Mouse (Mus musculus) heart, postnatal 25 days (tissue): ENCODE data around the gene Gm20219. TPM values are rescaled to one million over a fixed set of nuclear protein-coding genes. Genes with fewer than 3 reads are reported as not detected.

Experiments
- DNase-seq: peaks from one replicate; pipeline ENCODE4 v3.0.0; 2022; ENCODE audit warnings: low spot score
- intact Hi-C: fragments of 180-260 bp; cut with DNase I; formaldehyde crosslinking; loops from one replicate; pipeline ENCODE4 v1.15.1; 2025
- total RNA-seq, 2 experiments: library from RNA; stranded (reverse); gene quantifications; 2 replicates each; pipeline ENCODE4 v1.2.3; 2021

The Gm20219 gene
- under 1 TPM; 0.26 to 0.28 TPM for total RNA-seq

DNA sequence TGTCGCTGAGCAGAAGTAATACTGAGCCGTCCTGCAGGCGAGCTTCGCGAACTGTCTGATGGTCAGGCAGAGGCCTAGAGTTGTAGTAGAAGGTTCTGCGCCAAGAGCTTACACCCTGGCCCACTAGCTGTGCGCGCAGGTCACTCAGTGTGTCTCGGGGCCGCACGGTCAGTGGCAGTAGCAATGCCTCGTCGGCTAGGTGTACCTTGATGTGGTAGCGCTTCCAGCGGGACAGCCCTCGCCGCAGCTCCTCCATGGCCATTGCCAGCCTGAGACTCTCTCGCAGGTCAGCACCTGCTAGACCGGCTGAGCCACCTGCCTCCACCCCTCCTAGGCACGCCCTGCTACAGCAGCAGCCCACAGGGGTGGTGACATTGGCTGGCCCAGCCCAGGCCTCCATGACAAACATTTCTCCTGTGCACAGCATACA, at the start of gene Gm20219:
Gene Gm20219, minus strand, starts transcription at position 266 of the 430 bp plus-strand sequence.
- no peak for DNase-seq
- intact Hi-C loops, result loop anchor here (5.0 kb wide), 2 partner anchors 52 to 132 kb away; no protein-coding TSS in a partner anchor

DNA sequence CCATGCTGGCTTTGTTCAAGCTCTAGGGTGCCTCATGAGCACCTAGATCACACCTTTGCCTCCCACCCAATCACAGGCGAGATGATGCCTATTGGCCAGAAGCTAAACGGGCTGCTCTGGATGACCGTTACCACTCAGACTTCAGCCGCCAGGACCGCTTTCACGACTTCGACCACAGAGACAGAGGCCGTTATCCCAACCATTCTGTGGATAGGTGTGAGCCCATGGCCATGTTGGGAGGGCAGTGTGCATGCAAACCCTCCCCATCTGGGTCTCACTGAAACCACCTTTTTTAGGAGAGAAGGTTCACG, 49.8 kb upstream of the Gm20219 start:
- no peak for DNase-seq

DNA sequence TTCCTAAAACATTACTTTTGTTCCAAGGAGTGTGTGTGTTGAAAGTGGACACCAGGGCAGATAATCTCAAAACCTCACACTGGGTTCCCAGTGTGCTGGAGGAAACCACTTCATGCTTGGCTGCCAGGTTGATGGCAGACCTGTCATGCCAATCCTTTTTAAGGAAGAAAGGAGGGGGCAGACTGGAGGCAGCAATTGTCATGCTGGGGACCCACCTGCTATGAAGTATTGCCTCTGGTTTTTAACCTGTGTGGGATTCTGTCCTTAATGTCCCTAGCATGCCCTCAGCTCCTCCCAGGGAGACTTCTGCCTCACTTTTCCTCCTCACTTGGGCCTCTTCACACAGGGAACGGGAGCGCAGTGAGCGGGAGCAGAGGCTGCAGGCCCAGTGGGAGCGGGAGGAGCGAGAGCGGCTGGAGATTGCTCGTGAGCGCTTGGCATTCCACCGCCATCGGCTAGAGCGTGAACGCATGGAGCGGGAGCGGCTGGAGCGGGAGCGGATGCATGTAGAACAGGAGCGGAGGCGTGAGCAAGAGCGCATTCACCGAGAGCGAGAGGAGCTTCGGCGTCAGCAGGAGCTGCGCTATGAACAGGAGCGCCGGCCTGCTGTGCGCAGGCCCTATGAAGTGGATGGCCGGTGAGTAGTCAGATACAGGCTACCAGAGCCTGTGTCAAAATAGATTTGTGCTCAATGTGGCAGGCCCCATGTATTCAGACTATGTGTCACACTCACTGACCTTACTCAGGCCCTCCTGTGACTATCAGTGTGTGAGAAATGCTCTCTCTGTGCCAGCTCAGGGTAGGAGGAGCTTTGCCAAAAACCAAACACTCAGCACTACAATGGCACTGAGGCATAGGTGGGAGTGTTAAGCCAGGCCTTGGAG, 49.2 kb upstream of the Gm20219 start:
- no peak for DNase-seq
- intact Hi-C loops, result loop anchor here (2.0 kb wide), 1 partner anchor 17 kb away; no protein-coding TSS in a partner anchor

More for the DNA sequence above, 49.8 kb upstream of the Gm20219 start:
- intact Hi-C loops, result loop anchor here (2.0 kb wide), 1 partner anchor 17 kb away; no protein-coding TSS in a partner anchor

DNA sequence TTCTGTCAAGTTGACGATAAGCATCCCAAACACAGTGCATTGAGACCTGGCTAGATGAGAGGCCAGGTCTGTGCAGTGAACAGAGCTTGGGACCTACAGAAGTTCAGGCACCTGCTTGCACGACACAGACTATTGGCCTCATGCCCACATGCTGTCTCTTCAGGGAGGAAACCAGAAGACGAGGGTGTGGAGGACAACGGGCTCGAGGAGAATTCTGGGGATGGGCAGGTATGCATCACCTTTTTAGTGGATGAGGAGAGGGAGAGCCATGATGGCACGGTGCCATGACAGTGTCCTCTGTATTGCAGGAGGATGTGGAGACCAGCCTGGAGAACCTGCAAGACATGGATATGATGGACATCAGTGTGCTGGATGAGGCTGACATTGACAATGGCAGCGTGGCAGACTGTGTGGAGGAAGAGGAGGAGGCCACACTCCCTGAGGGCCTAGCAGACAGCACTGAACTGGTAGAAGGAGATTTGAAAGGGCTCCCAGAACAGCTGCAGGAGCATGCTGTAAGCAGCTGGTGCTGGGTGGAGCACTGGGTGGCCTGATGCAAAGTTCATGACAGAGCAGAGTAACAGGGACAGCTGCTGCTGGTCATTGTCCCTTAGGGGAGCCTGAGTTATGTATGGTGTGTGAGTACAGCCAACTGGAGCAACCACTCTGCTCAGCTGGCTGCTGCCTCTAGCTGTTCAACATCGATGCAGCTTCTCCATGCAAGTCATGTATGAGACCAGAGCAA, 39.5 kb upstream of the Gm20219 start:
- intact Hi-C loops, result no loop called here
- peak; percentile 23 for DNase-seq

GRCm38 (mm10) chr17:56592553-56592952, 38.4 kb upstream of the Gm20219 start:
- DNase-seq, result no peak
- intact Hi-C loops, result no loop called here

DNA sequence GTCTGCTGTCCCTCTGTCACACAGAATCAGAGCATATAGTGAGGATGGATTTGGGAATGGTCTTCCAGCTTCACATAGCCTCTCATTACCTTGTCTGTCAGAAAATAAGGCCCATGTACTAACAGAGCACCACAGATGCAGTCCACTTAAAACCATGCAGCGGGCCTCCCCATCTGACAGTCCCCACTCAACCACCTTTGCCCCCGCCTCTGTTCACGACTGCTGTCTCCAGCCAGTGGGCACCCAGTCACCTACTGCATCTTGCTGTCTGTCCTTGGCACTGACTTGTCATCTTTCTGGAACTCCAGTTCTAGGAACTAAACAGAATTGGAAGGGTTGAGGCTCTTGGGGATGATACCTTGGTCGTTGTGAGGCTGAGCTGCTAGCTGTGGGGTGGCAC, 34.7 kb upstream of the Gm20219 start:
- intact Hi-C loops, result no loop called here

DNA sequence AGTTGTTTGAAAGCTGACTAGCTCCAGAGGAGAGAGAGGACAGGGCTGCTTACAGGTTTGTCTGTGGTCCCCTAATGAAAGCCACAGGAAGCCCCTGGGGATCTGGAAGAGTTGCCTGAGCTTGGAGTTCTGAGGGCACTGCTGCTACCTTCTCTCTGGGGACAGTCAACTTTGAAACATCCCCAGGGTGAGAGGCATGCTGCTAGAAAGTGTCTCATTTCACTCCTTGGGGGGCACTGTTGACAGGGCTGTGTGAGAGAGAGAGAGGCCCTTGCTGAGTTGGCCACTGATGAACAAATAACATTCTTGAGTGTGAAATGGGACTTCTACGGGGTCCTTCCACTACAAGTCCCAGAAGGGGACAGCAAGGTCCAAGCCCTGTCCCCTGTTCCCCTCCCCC, 33.6 kb upstream of the Gm20219 start:
- intact Hi-C loops, result loop anchor here (2.0 kb wide), 1 partner anchor 17 kb away; no protein-coding TSS in a partner anchor
- no peak for DNase-seq

More for the DNA sequence above, 34.7 kb upstream of the Gm20219 start:
- no peak for DNase-seq

DNA sequence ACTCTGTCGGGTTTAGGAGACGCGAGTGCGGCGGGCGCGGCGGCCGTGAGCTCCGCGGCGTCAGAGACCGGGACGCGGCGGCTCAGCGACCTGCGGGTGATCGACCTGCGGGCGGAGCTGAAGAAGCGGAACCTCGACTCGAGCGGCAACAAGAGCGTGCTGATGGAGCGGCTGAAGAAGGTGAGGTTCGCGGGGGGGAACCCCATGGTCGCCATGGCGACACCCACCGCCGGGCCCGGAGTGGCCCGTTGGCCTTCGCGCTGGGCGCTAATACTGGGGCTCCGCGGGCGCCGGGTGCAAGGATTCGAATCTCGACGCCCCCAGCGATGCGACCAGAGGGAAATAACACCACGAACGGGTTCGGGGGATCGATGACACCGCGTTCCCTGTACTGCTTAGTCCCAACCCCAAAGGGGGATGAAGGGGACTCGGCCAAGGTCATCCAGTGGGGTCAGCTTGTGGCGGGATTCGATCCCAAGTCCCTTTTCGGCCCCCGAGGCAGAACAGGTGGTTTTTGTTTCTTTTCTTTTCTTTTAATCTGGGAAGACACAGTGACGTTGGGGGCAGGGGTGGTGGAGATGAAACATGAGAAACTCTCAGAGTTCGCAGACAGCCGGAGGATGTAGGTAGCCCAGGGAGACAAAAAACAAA, 31.1 kb upstream of the Gm20219 start:
- intact Hi-C loops, result no loop called here
- no peak for DNase-seq

GRCm38 (mm10) chr17:56584257-56585130, 30.3 kb upstream of the Gm20219 start, which contains the start of the genes Safb2 and Safb:
Gene Safb2 (minus strand): TSS chr17:56584585.
Gene Safb (plus strand): TSS chr17:56584825.
- peak; percentile 99 for DNase-seq
- intact Hi-C loops, result loop anchor here (5.0 kb wide), 1 partner anchor 88 kb away; the partner anchor contains the start of gene Ranbp3

- intact Hi-C loops, result loop anchor here (5.0 kb wide), 1 partner anchor 89 kb away; the partner anchor contains the start of gene Ranbp3
- peak; percentile 28 for DNase-seq
Observed at GRCm38 (mm10) chr17:56583611-56584256, 29.5 kb upstream of the Gm20219 start.

GRCm38 (mm10) chr17:56583071-56583470, 28.9 kb upstream of the Gm20219 start:
- intact Hi-C loops, result loop anchor here (5.0 kb wide), 1 partner anchor 89 kb away; the partner anchor contains the start of gene Ranbp3
- no peak for DNase-seq

- no peak for DNase-seq
- intact Hi-C loops, result no loop called here
Observed at GRCm38 (mm10) chr17:56572939-56573338, 18.8 kb upstream of the Gm20219 start.

GRCm38 (mm10) chr17:56572154-56572553, 18.0 kb upstream of the Gm20219 start:
- intact Hi-C loops, result no loop called here
- no peak for DNase-seq

DNA sequence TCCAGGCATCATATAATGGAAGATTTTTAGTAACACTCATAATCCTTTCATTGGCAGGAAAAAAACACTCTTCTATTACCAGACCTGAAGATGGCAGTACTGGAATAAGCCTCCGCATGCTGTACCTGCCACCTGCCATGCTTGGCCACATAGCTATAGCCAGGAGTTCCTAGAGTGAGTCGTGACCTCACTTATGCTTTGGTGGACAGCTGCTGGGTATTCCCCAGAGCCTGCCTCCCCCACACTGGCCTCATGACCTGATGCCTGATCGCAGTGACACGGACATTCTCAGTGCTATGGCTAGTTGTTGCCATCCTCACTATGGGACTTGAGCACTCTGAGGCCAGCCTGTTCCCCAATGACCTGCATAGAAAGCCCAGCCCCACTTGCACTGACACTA, 16.1 kb upstream of the Gm20219 start:
- intact Hi-C loops, result no loop called here
- DNase-seq, result no peak

DNA sequence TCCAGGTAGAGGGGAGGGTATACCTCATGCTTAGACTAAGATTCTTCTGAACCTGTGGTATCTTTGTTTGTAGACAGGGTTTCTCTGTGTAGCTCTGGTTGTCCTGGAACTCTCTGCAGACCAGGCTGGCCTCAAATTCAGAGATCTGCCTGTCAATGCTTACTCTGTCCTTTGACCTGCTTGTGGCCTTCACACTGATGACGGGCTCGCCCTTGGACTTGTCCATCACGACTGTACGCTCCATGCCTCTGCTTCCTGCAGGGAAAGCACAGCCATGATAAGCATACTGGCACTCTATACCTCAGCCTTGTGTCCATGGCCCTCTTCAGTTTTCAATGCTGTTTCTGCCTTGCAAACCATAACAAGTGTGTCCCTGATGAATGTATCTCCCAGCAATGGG, 13.2 kb upstream of the Gm20219 start:
- no peak for DNase-seq
- intact Hi-C loops, result no loop called here

DNA sequence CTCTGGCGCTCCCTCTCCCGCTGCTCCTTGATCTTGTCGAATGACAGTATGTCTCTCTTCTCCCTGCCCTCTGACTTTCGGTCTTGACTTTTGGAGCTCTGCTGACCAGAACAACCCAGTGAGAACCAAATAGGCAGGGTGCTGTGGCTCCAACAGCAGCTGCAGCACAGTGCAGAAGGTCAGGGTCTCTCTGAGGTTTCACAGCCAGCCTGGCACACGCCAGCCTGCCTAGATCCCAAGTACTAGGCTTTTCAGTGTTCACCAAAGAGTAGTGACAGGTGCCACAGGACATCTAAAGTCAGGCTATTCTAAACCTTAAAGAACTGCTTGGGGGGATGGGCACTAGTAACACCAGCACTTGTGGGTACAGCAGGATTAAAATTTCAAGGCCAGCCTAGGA, 12.7 kb upstream of the Gm20219 start:
- intact Hi-C loops, result no loop called here
- no peak for DNase-seq

GRCm38 (mm10) chr17:56566293-56566692, 12.1 kb upstream of the Gm20219 start:
- intact Hi-C loops, result no loop called here
- DNase-seq, result no peak

DNA sequence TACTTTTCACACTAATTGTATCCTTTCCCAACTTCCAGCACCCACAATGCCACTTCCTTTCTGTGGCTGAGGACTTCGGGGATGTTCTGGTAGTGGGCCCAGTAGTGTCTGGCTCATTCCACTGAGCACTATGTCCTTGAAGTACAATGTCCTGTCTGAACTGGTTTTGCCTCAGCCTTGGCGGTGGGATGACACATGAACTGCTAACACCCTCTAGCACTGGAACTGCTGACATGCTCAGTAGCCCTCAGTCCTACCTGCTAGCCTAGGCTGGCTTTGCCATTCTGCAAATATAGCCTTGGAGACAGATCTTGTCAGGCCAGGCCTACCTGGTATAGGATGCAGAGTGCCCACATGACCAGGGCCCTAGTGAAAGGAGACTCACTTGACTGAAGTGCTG, 7.7 kb upstream of the Gm20219 start:
- no peak for DNase-seq
- intact Hi-C loops, result no loop called here

DNA sequence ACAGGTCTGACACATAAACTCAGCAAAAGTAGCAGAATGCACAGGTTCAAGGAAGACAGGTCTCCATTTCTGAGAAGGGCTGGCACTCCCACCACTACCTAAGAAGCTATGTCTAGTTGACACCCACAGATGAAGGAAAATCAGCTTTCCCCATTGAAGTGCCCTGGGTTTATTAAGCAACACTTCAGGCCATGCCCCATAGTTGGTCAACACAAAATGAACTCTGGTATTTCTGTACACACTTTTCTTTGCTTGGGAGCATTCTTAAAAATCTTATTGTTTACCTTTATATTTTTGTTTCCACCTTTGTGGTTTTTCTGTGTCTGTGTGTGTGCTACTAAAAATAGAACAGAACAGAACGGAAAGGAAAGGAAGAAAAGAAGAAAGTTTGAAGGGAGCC, 5.9 kb upstream of the Gm20219 start:
- intact Hi-C loops, result no loop called here
- no peak for DNase-seq
